Mouse (Mus musculus) frontal cortex, postnatal 36 days (tissue): ENCODE measurements around the gene Vmn1r143.
"Not testable (repeated sequence)": the region's sequence is repeated elsewhere in the genome, so short reads cannot be mapped to it uniquely, and the experiment has no call there.

Experiments
- DNase-seq, 2 experiments: peaks; one replicate each; pipeline ENCODE4 v3.0.0; 2022; ENCODE audit warnings: low spot score in 2 of 2

Vmn1r143 gene

DNA sequence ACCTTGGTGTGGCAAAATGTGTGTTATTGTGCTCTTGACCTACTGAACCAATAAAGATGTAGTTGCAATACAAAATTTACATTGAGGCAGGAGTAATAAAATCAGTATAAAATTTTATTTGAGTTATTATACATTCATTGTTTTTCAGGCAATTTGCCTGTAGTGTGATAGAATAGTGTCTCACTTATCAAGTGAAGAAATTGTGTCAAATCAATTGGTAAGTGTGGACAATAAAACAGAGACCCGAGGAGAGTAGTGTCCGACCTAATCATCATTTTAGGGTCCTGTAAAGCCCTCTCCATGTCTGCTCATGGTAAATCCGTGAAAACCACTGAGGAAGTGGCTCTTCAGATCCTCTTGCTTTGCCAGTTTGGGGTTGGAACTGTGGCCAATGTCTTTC is at the start of gene Vmn1r143:
Gene Vmn1r143 (plus strand): TSS at position 301 of the 400 bp plus-strand sequence.
- DNase-seq, result not testable (repeated sequence)

- DNase-seq, result not testable (repeated sequence)
Measured at GRCm38 (mm10) chr7:22163935-22164334, 25.2 kb upstream of the Vmn1r143 start, which contains the start of gene Vmn1r142. Gene Vmn1r142, minus strand, starts transcription at chr7:22164035.

- DNase-seq, result not testable (repeated sequence)
Measured at GRCm38 (mm10) chr7:22201164-22201563, 12.0 kb downstream of the Vmn1r143 start, which contains the start of gene Gm8653. Gene Gm8653, minus strand, starts transcription at chr7:22201264.

GRCm38 (mm10) chr7:22229384-22229783 is 40.2 kb downstream of the Vmn1r143 start, which contains the start of gene Gm8453:
Gene Gm8453, minus strand, starts transcription at chr7:22229484.
- DNase-seq, result not testable (repeated sequence)
